Mouse (Mus musculus) CH12.LX (cell line): ENCODE data around the gene Slc29a4. TPM values are rescaled to one million over a fixed set of nuclear protein-coding genes. Genes with fewer than 3 reads are reported as not detected.
A peak's percentile ranks its signal among the peaks of the same experiment; 100 is the strongest.

Source experiments
- DNase-seq: peaks from one replicate; pipeline ENCODE4 v3.0.0-alpha.2; 2013; ENCODE audit errors: extremely low read depth
- H3K27ac ChIP-seq: 2 replicates; pipeline ENCODE4 v1.5.1; 2012; ENCODE audit warnings: low read depth, mild to moderate bottlenecking, control low read depth, moderate library complexity; ENCODE audit not compliant: insufficient read depth
- H3K27me3 ChIP-seq: replicated peaks from 2 replicates; pipeline ENCODE3; 2012; ENCODE audit warnings: inconsistent platforms
- H3K36me3 ChIP-seq, 2 experiments: replicated peaks in 1 of 2; 2 replicates each; pipeline versions ENCODE3 to v1.6.1; 2012; ENCODE audit warnings: inconsistent platforms in 1 of 2, low read length in 1 of 2, mild to moderate bottlenecking in 1 of 2, mixed read lengths in 1 of 2, moderate library complexity in 1 of 2; ENCODE audit not compliant: control insufficient read depth in 1 of 2, insufficient read depth in 1 of 2
- H3K4me1 ChIP-seq, 2 experiments: 2 replicates each; pipeline ENCODE4 v1.6.1; 2012; ENCODE audit warnings: inconsistent platforms in 1 of 2, moderate library complexity in 1 of 2; ENCODE audit not compliant: insufficient read depth in 2 of 2, control insufficient read depth in 1 of 2
- H3K4me2 ChIP-seq: 2 replicates; pipeline ENCODE4 v1.6.1; 2012; ENCODE audit warnings: low read depth, mild to moderate bottlenecking, control low read depth; ENCODE audit not compliant: poor library complexity, insufficient read depth, severe bottlenecking
- H3K4me3 ChIP-seq, 3 experiments: fragments of 150-350 bp in 1 of 3; sonication (generic) in 1 of 3; replicated peaks in 1 of 3; 2 replicates each; pipeline versions ENCODE3 to v1.5.1; 2011 to 2012; ENCODE audit warnings: low read depth in 2 of 3, low read length in 2 of 3, mild to moderate bottlenecking in 2 of 3, moderate library complexity in 2 of 3, control low read depth in 1 of 3, improper control_type of control experiment in 1 of 3, inconsistent platforms in 1 of 3, mixed read lengths in 1 of 3; ENCODE audit not compliant: poor library complexity in 1 of 3
- H3K79me2 ChIP-seq: replicated peaks from 2 replicates; pipeline ENCODE4 v1.6.1; 2012; ENCODE audit warnings: mild to moderate bottlenecking, moderate library complexity; ENCODE audit not compliant: control insufficient read depth, poor library complexity, insufficient read depth, severe bottlenecking; ENCODE audit errors: extremely low read depth
- H3K9ac ChIP-seq: 2 replicates; pipeline ENCODE4 v1.6.1; 2012; ENCODE audit warnings: low read depth, mild to moderate bottlenecking, control low read depth, moderate library complexity; ENCODE audit not compliant: insufficient read depth
- H3K9me3 ChIP-seq: replicated peaks from 2 replicates; pipeline ENCODE3; 2012; ENCODE audit warnings: low read length, inconsistent platforms, mixed read lengths
- BHLHE40 ChIP-seq: IDR thresholded peaks from 2 replicates; pipeline ENCODE4 v1.6.1; 2011; ENCODE audit warnings: mild to moderate bottlenecking, low read depth, low read length, improper control_type of control experiment
- CHD2 ChIP-seq: IDR thresholded peaks from 2 replicates; pipeline ENCODE4 v1.6.1; 2011; ENCODE audit warnings: low read length, improper control_type of control experiment
- CTCF ChIP-seq, 2 experiments: IDR thresholded peaks in 1 of 2; conservative IDR thresholded peaks in 1 of 2; 2 replicates each; pipeline ENCODE4 v1.5.1; 2011 to 2012; ENCODE audit warnings: low read depth in 2 of 2, low read length in 2 of 2, improper control_type of control experiment in 1 of 2, inconsistent platforms in 1 of 2, mild to moderate bottlenecking in 1 of 2, moderate library complexity in 1 of 2
- E2F4 ChIP-seq: IDR thresholded peaks from 2 replicates; pipeline ENCODE4 v1.6.1; 2011; ENCODE audit warnings: low read depth, low read length, improper control_type of control experiment; ENCODE audit not compliant: insufficient replicate concordance
- ELF1 ChIP-seq: IDR thresholded peaks from 2 replicates; pipeline ENCODE4 v1.6.1; 2014; ENCODE audit warnings: low read depth, mild to moderate bottlenecking, inconsistent platforms, low read length, improper control_type of control experiment
- JUN ChIP-seq: IDR thresholded peaks from 2 replicates; pipeline ENCODE4 v1.6.1; 2011; ENCODE audit warnings: low read depth, mild to moderate bottlenecking, low read length, improper control_type of control experiment, moderate library complexity; ENCODE audit not compliant: insufficient read depth
- MEF2A ChIP-seq: IDR thresholded peaks from 2 replicates; pipeline ENCODE4 v1.6.1; 2014; ENCODE audit warnings: low read depth, mild to moderate bottlenecking, inconsistent platforms, low read length, improper control_type of control experiment, borderline replicate concordance
- MYC ChIP-seq: IDR thresholded peaks from 2 replicates; pipeline ENCODE4 v1.6.1; 2011; ENCODE audit warnings: low read depth, mild to moderate bottlenecking, improper control_type of control experiment, low read length
- NRF1 ChIP-seq: IDR thresholded peaks from 2 replicates; pipeline ENCODE4 v1.6.1; 2014; ENCODE audit warnings: low read depth, mild to moderate bottlenecking, inconsistent platforms, low read length, improper control_type of control experiment, moderate library complexity
- POLR2A ChIP-seq: IDR thresholded peaks from 2 replicates; pipeline ENCODE4 v1.6.1; 2011; ENCODE audit warnings: low read depth, mild to moderate bottlenecking, improper control_type of control experiment, low read length
- RAD21 ChIP-seq: IDR thresholded peaks from 2 replicates; pipeline ENCODE4 v1.6.1; 2011; ENCODE audit warnings: low read depth, mild to moderate bottlenecking, low read length, improper control_type of control experiment, moderate library complexity
- SMC3 ChIP-seq: IDR thresholded peaks from 2 replicates; pipeline ENCODE4 v1.6.1; 2011; ENCODE audit warnings: low read depth, low read length, improper control_type of control experiment
- TCF12 ChIP-seq: IDR thresholded peaks from 2 replicates; pipeline ENCODE4 v1.6.1; 2014; ENCODE audit warnings: low read depth, mild to moderate bottlenecking, inconsistent platforms, low read length, improper control_type of control experiment
- USF2 ChIP-seq: conservative IDR thresholded peaks from 2 replicates; pipeline ENCODE4 v1.6.1; 2011; ENCODE audit warnings: low read depth, low read length, improper control_type of control experiment
- ZC3H11A ChIP-seq: IDR thresholded peaks from 2 replicates; pipeline ENCODE4 v1.6.1; 2012; ENCODE audit warnings: low read depth, mild to moderate bottlenecking, inconsistent platforms, low read length, improper control_type of control experiment
- ZNF384 ChIP-seq: IDR thresholded peaks from 2 replicates; pipeline ENCODE4 v1.6.1; 2012; ENCODE audit warnings: low read depth, low read length, improper control_type of control experiment, inconsistent platforms
- dilution Hi-C: fragments of 300-500 bp; cut with MboI; formaldehyde crosslinking; loops from 2 replicates; pipeline ENCODE4 v1.14.3; 2020; ENCODE audit warnings: low sequenced_read_pairs; ENCODE audit not compliant: extremely low pct_unique_long_range_greater_than_20kb, extremely low pct_ligation_motif_present
- in situ Hi-C: fragments of 300-500 bp; cut with MboI; formaldehyde crosslinking; loops from 3 replicates; pipeline ENCODE4 v1.14.3; 2019; ENCODE audit warnings: low sequenced_read_pairs, low pct_ligation_motif_present, low pct_unique_long_range_greater_than_20kb, mixed read lengths
- polyA plus RNA-seq: library from polyadenylated mRNA; unstranded; fragments of >175 nt; gene quantifications from 2 replicates; pipeline ENCODE4 v1.2.1, GENCODE M21; 2012; ENCODE audit warnings: low read depth; ENCODE audit not compliant: insufficient read length
- total RNA-seq, 2 experiments: library from RNA; depleted of rRNA; stranded (reverse); fragments of 300-350 nt in 1 of 2; fragments of >200 nt in 1 of 2; gene quantifications; 2 replicates each; pipeline ENCODE4 v1.2.3; 2012 to 2014

Gene Slc29a4
- total and polyA plus RNA-seq, 3 experiments: not detected

DNA sequence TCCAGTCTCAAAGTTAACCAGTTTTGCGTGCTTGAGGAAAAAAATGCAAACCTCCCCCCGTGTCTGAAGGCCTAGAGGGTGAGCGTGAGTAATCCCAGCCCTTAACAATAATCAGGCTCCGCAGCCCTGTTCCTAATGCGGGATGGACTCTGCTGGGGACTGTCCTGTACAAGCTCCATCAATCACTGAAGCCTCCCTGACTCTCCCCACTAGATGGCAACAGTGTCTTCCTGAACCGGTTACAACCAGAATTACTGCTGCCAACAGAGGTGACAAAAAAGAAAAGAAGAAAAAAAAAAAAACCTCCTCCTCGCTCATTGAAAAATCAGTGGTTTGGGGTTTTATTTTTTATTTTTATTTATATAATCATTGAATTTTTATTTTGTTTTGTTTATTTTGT lies 75.6 kb downstream of the Slc29a4 start:
- Histone ChIP-seq H3K27me3 (no peaks in the 10 kb centered on the region), H3K36me3 (peaks cover 43 to 91% of the 10 kb centered on the region in 2 experiments), H3K27ac (no peak overlapping the region), H3K4me2 (no peak overlapping the region), H3K4me1 (peaks cover 0 to 4% of the 10 kb centered on the region in 2 experiments; a peak in 2 of 4 replicates), H3K9ac (no peak overlapping the region), H3K4me3 (no peak overlapping the region), H3K9me3 (no peaks in the 10 kb centered on the region), H3K79me2 (no peaks in the 10 kb centered on the region; the same call in 1 of the 2 replicates)
- dilution Hi-C loops (no loop called here), in situ Hi-C loops (loop anchor here (10.0 kb wide), 2 partner anchors 47 to 107 kb away; partner anchors contain the start of gene Tnrc18)
- peak in 1 of 2 experiments; percentile 85; a peak in 2 of 4 replicates for TF ChIP-seq CTCF (conservative IDR thresholded peaks at IDR 0.05 in 1 of 2, IDR thresholded peaks at IDR 0.05 in 1 of 2; ENCODE audit: low read depth in 2 of 2, low read length in 2 of 2)
- no peak for TF ChIP-seq NRF1
- no peak for TF ChIP-seq ZC3H11A
- TF ChIP-seq ZNF384: peak; percentile 90
- TF ChIP-seq ELF1: no peak
- no peak for TF ChIP-seq TCF12
- TF ChIP-seq POLR2A: no peak
- TF ChIP-seq JUN: no peak
- TF ChIP-seq MYC: no peak
- TF ChIP-seq RAD21: peak; percentile 82
- TF ChIP-seq SMC3: peak; percentile 86
- TF ChIP-seq MEF2A: no peak
- peak; percentile 60 for DNase-seq

DNA sequence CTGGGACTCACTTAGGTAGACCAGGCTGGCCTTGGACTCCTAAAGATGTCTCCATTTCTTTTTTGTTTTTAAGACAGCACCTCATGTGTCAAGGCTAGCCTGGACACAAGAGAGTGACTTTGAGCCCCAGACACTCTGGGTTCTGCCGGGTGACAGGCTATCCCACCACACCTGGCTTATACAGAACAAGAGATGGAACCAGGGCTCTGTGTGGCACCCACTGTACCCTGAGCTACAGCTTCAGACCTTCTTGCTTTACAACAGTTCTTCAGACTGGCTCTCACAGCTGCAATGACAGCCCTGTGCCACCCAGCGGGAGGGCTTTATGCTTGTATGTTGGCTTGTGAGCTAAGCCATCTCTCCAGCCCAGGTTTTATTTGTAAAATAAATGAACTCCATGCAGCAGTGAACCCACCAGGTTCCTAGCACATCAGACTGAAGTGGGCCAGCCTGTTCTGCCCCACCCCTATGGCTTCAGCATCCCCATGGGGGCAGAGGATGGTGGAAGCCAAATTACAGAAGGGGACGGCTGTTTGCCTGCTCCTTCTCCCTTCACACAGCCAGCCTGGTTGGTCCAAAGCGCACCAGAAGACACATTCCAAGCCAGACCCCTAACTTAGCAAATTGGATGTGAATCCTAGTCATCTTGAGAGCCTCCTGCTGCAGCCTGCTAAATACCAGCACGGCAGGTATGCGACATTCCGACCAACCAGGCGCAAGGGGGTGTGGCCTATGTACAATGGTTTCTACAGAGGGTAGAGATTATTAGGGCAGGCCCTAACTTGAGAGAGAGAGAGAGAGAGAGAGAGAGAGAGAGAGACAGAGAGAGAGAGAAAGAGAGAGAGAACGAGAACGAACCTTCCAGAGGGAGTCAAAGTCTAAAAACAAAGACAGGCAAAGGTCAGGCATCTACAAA lies 76.3 kb downstream of the Slc29a4 start:
- in situ Hi-C loops: loop anchor here (10.0 kb wide), 2 partner anchors 46 to 106 kb away; partner anchors contain the start of gene Tnrc18
- Histone ChIP-seq H3K27ac (no peak overlapping the region), H3K9ac (no peak overlapping the region), H3K36me3 (peaks cover 47 to 91% of the 10 kb centered on the region in 2 experiments), H3K4me1 (no peaks in the 10 kb centered on the region), H3K9me3 (no peaks in the 10 kb centered on the region), H3K4me3 (no peak overlapping the region), H3K79me2 (no peaks in the 10 kb centered on the region; the same call in 1 of the 2 replicates), H3K27me3 (no peaks in the 10 kb centered on the region), H3K4me2 (no peak overlapping the region)
- dilution Hi-C loops: no loop called here
- no peak for DNase-seq
- TF ChIP-seq USF2 (no peak), ZNF384 (no peak), BHLHE40 (no peak), CHD2 (no peak), E2F4 (no peak)
